Mouse (Mus musculus): ENCODE results near the gene Opn5.

- TF ChIP-seq ZC3H11A (IDR thresholded peaks at IDR 0.05; ENCODE audit: low read depth, low read length): no peak
- no peak for TF ChIP-seq CTCF (conservative IDR thresholded peaks at IDR 0.05 in 1 of 2, IDR thresholded peaks at IDR 0.05 in 1 of 2; ENCODE audit: low read depth in 2 of 2, low read length in 2 of 2)
- TF ChIP-seq MAFK (IDR thresholded peaks at IDR 0.05; ENCODE audit: insufficient replicate concordance, low read length): no peak
- TF ChIP-seq EP300 (IDR thresholded peaks at IDR 0.05; ENCODE audit: low read length): no peak
- TF ChIP-seq IRF4 (IDR thresholded peaks at IDR 0.05; ENCODE audit: low read depth, low read length): no peak
- no peak for TF ChIP-seq POLR2A (IDR thresholded peaks at IDR 0.05; ENCODE audit: low read depth, low read length)
Observed at GRCm38 (mm10) chr17:42509356-42510262, 101.6 kb downstream of the Opn5 start.
